Mouse (Mus musculus) ovary, postnatal 36 days (tissue): Measurements from ENCODE around the gene Mthfd2l.

ENCODE experiments used
- DNase-seq: peaks from one replicate; pipeline ENCODE4 v3.0.0; 2022; ENCODE audit warnings: low spot score, mixed read lengths

The Mthfd2l gene

GRCm38 (mm10) chr5:90949499-90949898, 18.6 kb downstream of the Mthfd2l start:
- no peak for DNase-seq

GRCm38 (mm10) chr5:90951475-90951874, 20.6 kb downstream of the Mthfd2l start:
- DNase-seq = no peak

- no peak for DNase-seq
These were observed 22.0 kb downstream of the Mthfd2l start for GRCm38 (mm10) chr5:90952731-90953481.

GRCm38 (mm10) chr5:90964316-90964715, 33.4 kb downstream of the Mthfd2l start:
- DNase-seq = peak; percentile 25

DNA sequence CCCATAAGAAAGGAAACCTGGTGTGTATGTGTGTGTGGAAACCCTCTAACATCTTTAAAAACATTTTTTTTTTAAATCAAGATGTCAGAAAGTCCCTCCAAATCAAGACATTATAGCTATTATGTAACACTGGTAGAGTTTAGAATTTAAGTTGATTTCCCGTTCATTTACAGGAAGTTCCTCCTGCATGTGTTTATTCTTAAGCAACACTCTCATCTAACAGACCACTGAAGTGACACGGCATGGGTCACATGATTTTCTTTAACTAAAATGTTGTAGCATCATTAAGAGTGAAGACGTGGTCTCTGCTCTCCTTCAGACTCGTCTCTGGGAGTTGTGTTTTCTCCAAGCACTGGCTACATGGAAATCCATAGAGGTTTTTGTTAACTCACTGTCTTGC, 33.8 kb downstream of the Mthfd2l start:
- DNase-seq = no peak

GRCm38 (mm10) chr5:90965386-90965785, 34.5 kb downstream of the Mthfd2l start:
- no peak for DNase-seq

GRCm38 (mm10) chr5:90977244-90977643, 46.3 kb downstream of the Mthfd2l start:
- DNase-seq = peak; percentile 51

DNA sequence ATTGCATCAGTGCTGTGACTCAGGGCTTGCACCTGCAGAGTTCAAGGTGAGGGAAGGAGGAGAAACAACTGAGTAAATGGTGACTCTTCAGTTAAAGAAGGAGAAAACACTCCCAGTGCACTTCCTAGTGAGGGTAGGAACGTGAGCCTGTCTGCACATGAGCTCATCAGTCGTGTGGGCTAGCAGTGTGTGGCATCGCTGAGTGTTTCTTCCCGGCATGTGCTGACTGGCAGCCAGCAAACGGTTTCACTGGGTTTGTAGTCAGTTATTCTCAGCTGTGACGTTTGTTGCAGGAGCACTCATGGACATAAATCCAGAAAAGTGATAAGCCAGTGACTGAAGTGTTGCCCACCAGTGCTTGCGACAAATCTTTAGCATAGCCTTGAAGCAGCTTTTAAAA, 49.4 kb downstream of the Mthfd2l start:
- no peak for DNase-seq

DNA sequence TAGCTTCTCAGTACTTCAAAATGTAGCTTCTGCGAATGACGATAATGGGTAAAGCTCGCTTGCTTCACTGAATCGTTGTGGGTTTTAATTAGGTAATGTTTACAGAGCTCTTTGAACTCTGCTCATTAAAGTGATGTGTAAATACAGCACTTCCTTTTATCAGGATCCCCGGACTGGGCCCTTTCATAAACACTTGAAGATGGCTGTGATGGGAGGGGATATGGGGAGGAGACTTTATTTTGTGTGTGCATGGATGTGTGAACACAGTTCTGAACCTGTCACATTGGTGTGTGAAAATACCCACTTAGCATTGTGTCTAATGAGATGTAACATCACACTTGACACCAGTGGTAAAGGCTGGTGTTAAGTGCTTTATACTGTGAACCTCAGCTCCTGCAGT, 56.7 kb downstream of the Mthfd2l start:
- DNase-seq = no peak

DNA sequence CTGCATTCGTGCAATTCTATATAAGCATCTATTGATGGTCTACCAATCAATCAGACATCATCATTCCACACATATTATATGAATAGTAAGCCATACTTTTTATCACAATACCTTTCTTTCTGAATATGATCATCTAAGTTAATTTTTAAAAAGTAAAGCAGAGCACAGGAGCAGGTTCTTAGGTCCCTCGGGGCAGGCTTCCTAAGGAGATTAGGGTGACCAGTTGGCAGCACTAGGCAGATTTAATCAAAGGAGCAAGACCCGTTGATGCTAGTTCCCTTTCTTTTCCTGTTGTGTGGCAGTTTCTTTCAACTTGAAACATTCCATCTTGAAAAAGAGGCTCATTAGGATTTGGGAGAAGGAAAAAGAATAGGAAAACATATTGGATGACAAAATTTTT, 57.2 kb downstream of the Mthfd2l start:
- DNase-seq = no peak

DNA sequence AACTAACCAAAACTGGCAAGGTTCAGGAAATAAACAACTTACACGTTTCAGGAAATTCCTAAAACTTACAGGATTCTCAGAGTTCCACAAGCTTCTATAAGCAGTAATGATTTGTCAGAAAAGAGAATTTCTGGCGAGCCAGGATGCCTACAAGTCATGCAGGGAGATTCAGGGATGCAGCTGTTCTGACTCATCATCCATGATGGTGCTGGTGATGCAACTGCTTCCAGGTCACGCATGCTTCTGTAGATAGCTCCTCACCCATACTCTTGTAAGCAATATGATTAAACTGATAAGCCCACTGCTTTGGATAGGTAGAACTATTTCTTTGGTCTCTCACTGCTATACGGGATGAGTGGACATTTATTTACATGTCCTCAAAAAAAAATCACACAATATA, 57.7 kb downstream of the Mthfd2l start:
- no peak for DNase-seq

GRCm38 (mm10) chr5:90999942-91000341, 69.0 kb downstream of the Mthfd2l start:
- no peak for DNase-seq

DNA sequence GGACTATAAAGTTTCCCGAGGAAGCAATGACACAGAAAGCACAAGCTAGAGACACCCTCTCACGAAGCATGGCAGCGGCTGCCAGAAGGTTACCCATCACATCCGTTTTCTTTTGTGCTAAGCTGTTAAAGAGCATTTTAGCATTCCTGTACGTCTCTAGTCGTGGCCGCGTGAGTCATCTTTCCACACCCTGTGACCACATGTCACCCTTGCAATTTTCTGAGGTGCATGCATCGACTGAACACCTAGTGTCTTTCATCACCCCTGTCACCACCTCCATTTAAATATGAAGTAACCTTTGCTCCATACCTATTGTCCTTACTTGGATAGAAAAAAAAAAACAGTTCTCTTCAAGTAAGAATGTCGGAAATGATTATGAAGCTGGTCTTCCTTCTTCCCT, 84.3 kb downstream of the Mthfd2l start:
- no peak for DNase-seq

GRCm38 (mm10) chr5:91023114-91023513, 92.2 kb downstream of the Mthfd2l start:
- no peak for DNase-seq

DNA sequence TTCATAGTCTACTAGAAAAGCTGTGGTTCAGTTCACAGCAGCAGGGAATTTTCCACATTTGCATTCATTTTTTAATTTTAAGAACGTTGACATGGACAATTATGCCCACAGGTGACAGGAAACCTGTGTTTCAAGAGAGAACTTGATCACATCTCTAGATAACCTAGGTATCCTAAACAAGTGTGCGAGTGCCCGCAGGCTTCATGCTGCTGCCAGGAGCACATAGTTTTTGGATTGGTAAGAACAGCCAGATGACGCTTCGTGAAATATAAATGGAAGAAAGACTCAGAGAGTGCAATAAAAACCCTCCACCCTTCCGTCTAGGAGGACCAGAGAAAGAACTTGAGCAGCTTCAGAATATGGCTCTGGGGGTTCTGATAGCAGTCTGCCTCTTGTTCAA, 96.2 kb downstream of the Mthfd2l start, which contains the start of gene Epgn:
Epgn (plus strand) TSS at position 301 of the 400 bp plus-strand sequence.
- DNase-seq = no peak

GRCm38 (mm10) chr5:91027840-91028239, 96.9 kb downstream of the Mthfd2l start:
- no peak for DNase-seq

GRCm38 (mm10) chr5:91030629-91031028, 99.7 kb downstream of the Mthfd2l start:
- DNase-seq = no peak

- no peak for DNase-seq
These were observed 104.4 kb downstream of the Mthfd2l start for GRCm38 (mm10) chr5:91035341-91035740.

DNA sequence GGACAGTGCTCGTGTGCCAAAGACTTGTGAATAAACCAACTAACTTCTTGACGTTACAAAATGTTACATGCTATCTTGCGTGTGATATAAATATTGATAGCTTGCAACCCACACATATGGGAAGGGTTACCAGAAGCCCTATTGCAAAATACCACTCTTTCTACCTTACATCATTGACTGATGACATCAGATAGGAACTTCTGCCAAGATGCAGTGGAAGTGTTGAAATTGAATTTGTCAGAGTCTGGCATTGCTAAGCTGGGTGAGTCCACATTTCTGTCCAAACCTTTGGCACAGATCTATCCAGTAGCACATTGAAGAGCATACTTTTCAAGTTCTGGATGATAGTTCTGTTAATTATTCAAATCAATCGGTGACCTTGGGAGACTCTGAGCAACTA, 105.7 kb downstream of the Mthfd2l start:
- no peak for DNase-seq

- no peak for DNase-seq
These were observed 106.8 kb downstream of the Mthfd2l start for GRCm38 (mm10) chr5:91037756-91038155.

DNA sequence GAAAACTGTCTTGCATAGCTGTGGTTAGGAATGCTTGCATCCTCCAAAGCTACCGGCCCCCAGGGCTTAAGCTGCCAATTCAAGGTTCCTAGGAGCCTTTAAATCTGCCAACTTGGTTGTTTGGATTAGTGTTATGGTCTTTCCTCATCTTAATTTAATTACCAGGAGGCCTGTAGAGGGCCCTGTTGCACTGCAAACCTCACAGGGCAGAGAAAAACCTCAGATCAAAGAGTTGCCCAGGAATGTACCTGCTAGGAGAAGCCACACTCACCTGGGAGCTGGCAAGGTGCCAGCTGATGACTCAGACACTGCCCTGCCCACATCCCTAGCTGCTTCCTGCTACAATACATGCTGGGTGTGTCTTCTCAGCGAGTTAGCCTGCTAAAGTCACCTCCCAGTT, 107.6 kb downstream of the Mthfd2l start:
- peak; percentile 47 for DNase-seq

DNA sequence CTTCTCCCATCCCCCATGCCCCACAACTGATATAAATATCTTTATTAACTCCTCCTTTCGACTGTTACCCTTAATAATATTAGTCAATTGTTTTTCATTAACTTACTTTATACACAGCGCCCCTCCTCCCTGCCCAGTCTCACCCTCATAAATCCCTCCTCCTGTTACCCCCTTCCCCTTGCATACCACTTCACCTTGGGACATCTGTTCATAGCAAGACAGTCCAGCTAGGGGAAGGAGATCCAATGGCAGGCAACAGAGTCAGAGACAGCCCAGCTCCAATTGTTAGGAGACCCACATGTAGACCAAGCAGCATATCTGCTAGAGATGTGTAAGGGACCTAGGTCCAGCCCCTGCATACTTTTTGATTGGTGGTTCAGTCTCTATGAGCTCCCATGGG, 108.0 kb downstream of the Mthfd2l start:
- DNase-seq = no peak

- no peak for DNase-seq
These were observed 117.1 kb downstream of the Mthfd2l start for GRCm38 (mm10) chr5:91047987-91048386.

- DNase-seq = no peak
These were observed 117.5 kb downstream of the Mthfd2l start for GRCm38 (mm10) chr5:91048397-91048796.
